11 mouse cellular contexts compared by ENCODE assay signal in the genomic region with DNA sequence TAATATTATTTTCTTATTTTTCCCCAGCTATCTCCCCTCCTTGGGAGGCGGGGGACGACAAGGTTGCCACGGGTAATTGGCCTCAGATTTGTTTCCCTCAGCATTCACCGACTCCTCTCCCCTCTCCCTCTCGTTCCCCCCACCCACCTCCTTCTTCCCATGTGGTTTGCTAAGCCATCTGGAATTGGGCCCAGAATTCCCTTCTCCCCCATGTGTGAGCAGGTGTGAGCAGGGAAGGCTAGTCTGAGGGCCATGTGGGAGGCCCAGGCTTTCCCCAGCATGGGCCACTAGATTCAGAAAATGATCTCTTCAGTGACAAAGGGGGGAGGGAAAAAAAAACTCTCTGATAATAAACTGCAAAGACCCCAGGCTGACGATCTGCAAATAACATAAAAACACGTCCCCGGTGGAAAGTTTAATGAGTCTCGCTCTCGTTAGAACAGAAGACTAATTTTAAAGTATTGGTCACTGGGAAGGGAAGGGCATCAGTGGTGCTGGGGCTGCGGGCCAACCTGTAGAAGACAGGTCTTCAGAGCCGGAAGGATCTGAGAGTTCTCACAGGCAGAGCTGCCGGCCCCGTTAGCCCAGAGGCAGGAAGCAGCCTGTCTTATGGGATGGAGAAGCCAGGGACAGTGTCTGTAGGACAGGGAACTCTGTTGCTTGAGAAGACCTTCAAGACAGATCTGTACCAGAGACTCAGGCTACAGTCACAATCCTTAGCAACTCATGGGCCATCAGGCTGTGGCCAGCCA.
DNase-seq lines count a peak whose midpoint lies in the region; ATAC-seq and TF ChIP-seq lines count a peak whose summit lies in the region.
"Had no signal": no experiment of that assay in that cellular context is flagged by ENCODE, and none has a peak within 500 bp of the region (broad histone marks: within the 10 kb centered on the region; RNA-seq: fewer than 3 reads in every experiment).

No protein-coding gene starts in this region.

- WGBS in hindbrain, embryonic 12.5 days, result 47% methylated on average over 14 of the region's 14 CpGs
- 33% methylated on average over 14 of the region's 14 CpGs for WGBS in midbrain, postnatal 0 days

- peak overlapping the region; percentile 80 for H3K27ac ChIP-seq in hindbrain, embryonic 12.5 days
- H3K27ac ChIP-seq in midbrain, postnatal 0 days (ENCODE audit: low read depth, low read length), result peak overlapping the region; percentile 38; the same call in 1 of the 2 replicates

- H3K4me1 ChIP-seq in hindbrain, embryonic 12.5 days, result peaks cover 34% of the 10 kb centered on the region
- peaks cover 7% of the 10 kb centered on the region; the same call in 1 of the 2 replicates for H3K4me1 ChIP-seq in midbrain, postnatal 0 days (ENCODE audit: insufficient read depth, low read length)

- TF ChIP-seq CTCF in midbrain, postnatal 0 days (IDR thresholded peaks at IDR 0.05), result no peak

- no peaks in the 10 kb centered on the region for H3K9me3 ChIP-seq in hindbrain, embryonic 12.5 days (replicated peaks)
- H3K9me3 ChIP-seq in midbrain, postnatal 0 days (ENCODE audit: low read length), result no peaks in the 10 kb centered on the region

- peak; percentile 7 for DNase-seq in ovary, postnatal 14 days (ENCODE audit: low spot score)
- no peak for DNase-seq in ovary, postnatal 10 days (ENCODE audit: low spot score)
- peak; percentile 72 to 74 for DNase-seq in cerebellum, postnatal 14 days
- peak; percentile 83 for DNase-seq in midbrain, postnatal 0 days (ENCODE audit: low spot score)
- DNase-seq in adrenal gland, postnatal 10 days, result no peak
- no peak for DNase-seq in thymus, postnatal 0 days (ENCODE audit: low spot score)
- DNase-seq: kidney, adult 2 months; lung, adult 18-20 months had no signal

- H3K4me2 ChIP-seq in hindbrain, embryonic 12.5 days (replicated peaks), result no peak overlapping the region
- no peak overlapping the region for H3K4me2 ChIP-seq in midbrain, postnatal 0 days (ENCODE audit: low read depth, low read length, poor library complexity, severe bottlenecking)

- H3K36me3 ChIP-seq in hindbrain, embryonic 12.5 days, result no peaks in the 10 kb centered on the region
- no peaks in the 10 kb centered on the region for H3K36me3 ChIP-seq in midbrain, postnatal 0 days (ENCODE audit: insufficient read depth, low read length)

- peak; percentile 61 for ATAC-seq in hindbrain, embryonic 12.5 days (ENCODE audit: low FRiP score)
- no peak for ATAC-seq in midbrain, postnatal 0 days (ENCODE audit: low FRiP score)
- ATAC-seq in megakaryocyte-erythroid progenitor cell, adult 5-6 weeks (replicated peaks; ENCODE audit: low FRiP score, low TSS enrichment, poor library complexity, severe bottlenecking), result no peak
- ATAC-seq: Patski had no signal

- H3K9ac ChIP-seq in hindbrain, embryonic 12.5 days, result no peak overlapping the region
- H3K9ac ChIP-seq in midbrain, postnatal 0 days (replicated peaks; ENCODE audit: low read length, poor library complexity, severe bottlenecking), result 0 out of 2 replicates have a peak overlapping the region, but pooled peaks have one; percentile 1

- no peak overlapping the region for H3K4me3 ChIP-seq in hindbrain, embryonic 12.5 days
- no peak overlapping the region for H3K4me3 ChIP-seq in midbrain, postnatal 0 days (ENCODE audit: low read depth, low read length)

- H3K27me3 ChIP-seq in hindbrain, embryonic 12.5 days, result peaks cover 14% of the 10 kb centered on the region
- no peaks in the 10 kb centered on the region for H3K27me3 ChIP-seq in midbrain, postnatal 0 days (ENCODE audit: insufficient read depth, low read length)

Comparison
In these comparisons a context has a peak if more than half of its experiments do, and no peak if none do; other contexts are left out.
1. DNase-seq: peak in ovary, postnatal 14 days (single experiment), cerebellum, postnatal 14 days (2 of 2) and midbrain, postnatal 0 days (single experiment); none in ovary, postnatal 10 days (single experiment), adrenal gland, postnatal 10 days (single experiment) and thymus, postnatal 0 days (single experiment).